Mouse (Mus musculus) liver (tissue): ENCODE measurements around the gene Gnb3.
"Not testable (repeated sequence)": the region's sequence is repeated elsewhere in the genome, so short reads cannot be mapped to it uniquely, and the experiment has no call there.

Source experiments
- DNase-seq: peaks from one replicate; pipeline ENCODE4 v3.0.0-alpha.2; 2020; ENCODE audit warnings: mixed read lengths

Gene Gnb3

GRCm38 (mm10) chr6:124856916-124857839, 17.1 kb upstream of the Gnb3 start, which contains the start of gene P3h3:
P3h3 (minus strand) TSS chr6:124857752.
- peak; percentile 73 for DNase-seq

GRCm38 (mm10) chr6:124856321-124856720, 16.2 kb upstream of the Gnb3 start:
- peak; percentile 36 for DNase-seq

GRCm38 (mm10) chr6:124854647-124855046, 14.6 kb upstream of the Gnb3 start:
- DNase-seq: no peak

GRCm38 (mm10) chr6:124850535-124850934, 10.5 kb upstream of the Gnb3 start:
- no peak for DNase-seq

GRCm38 (mm10) chr6:124847305-124847704, 7.2 kb upstream of the Gnb3 start:
- peak; percentile 85 for DNase-seq

GRCm38 (mm10) chr6:124839805-124840204, 270 bp downstream of the Gnb3 start:
- no peak for DNase-seq

- DNase-seq: no peak
Observed at GRCm38 (mm10) chr6:124836411-124836810, 3.7 kb downstream of the Gnb3 start.

GRCm38 (mm10) chr6:124835531-124835930, 4.5 kb downstream of the Gnb3 start:
- no peak for DNase-seq

- DNase-seq: no peak
Observed at GRCm38 (mm10) chr6:124834512-124835081, 5.5 kb downstream of the Gnb3 start.

GRCm38 (mm10) chr6:124831649-124832048, 8.4 kb downstream of the Gnb3 start:
- no peak for DNase-seq

GRCm38 (mm10) chr6:124831199-124831598, 8.9 kb downstream of the Gnb3 start:
- DNase-seq: not testable (repeated sequence)

- DNase-seq: peak; percentile 95
Observed at GRCm38 (mm10) chr6:124829799-124830700, 10.0 kb downstream of the Gnb3 start.

- DNase-seq: peak; percentile 99
Observed at GRCm38 (mm10) chr6:124828868-124829798, 10.9 kb downstream of the Gnb3 start, which contains the start of the genes Usp5 and Cdca3. Usp5 (minus strand) TSS chr6:124829484. Cdca3 (plus strand) TSS chr6:124829547.

- peak; percentile 69 for DNase-seq
Observed at GRCm38 (mm10) chr6:124828101-124828592, 11.9 kb downstream of the Gnb3 start.

- no peak for DNase-seq
Observed at GRCm38 (mm10) chr6:124822049-124822448, 18.0 kb downstream of the Gnb3 start.

GRCm38 (mm10) chr6:124820891-124821290, 19.2 kb downstream of the Gnb3 start:
- DNase-seq: no peak

GRCm38 (mm10) chr6:124817971-124818370, 22.1 kb downstream of the Gnb3 start:
- no peak for DNase-seq

- no peak for DNase-seq
Observed at GRCm38 (mm10) chr6:124817563-124817962, 22.5 kb downstream of the Gnb3 start.

GRCm38 (mm10) chr6:124817125-124817524, 22.9 kb downstream of the Gnb3 start:
- DNase-seq: no peak

GRCm38 (mm10) chr6:124816611-124817010, 23.5 kb downstream of the Gnb3 start:
- no peak for DNase-seq
